Mouse (Mus musculus) heart, embryonic 10.5 days (tissue): ENCODE measurements around the gene Ptpdc1. TPM values are rescaled to one million over a fixed set of nuclear protein-coding genes. Genes with fewer than 3 reads are reported as not detected.

Source experiments
- microRNA counts: library from miRNA; unstranded; fragments of <30 nt; microRNA quantifications from one replicate; lab custom pipeline; 2017
- microRNA-seq: library from miRNA; unstranded; fragments of <30 nt; microRNA quantifications from one replicate; pipeline ENCODE4, GENCODE M21; 2017
- polyA plus RNA-seq: library from polyadenylated mRNA; unstranded; fragments of >200 nt; fragmentation: Nextera tagmentation; extraction: Ambion mirVana; gene quantifications from 2 replicates; pipeline ENCODE4 v1.2.1, GENCODE M21; 2016

The Ptpdc1 gene
- polyA plus RNA-seq, 1 experiment from 2014 or later = 7.0 TPM

MicroRNA genes within 50 kb of the gene (microRNA counts, 519-probe panel; counts per million panel counts)
- microRNA mmu-let-7a (lab: Ali Mortazavi, UCI) = not detected
- 6,162 counts per million, percentile 60 among the panel's probes with 10 or more counts for microRNA mmu-let-7d (lab: Ali Mortazavi, UCI)
- microRNA mmu-let-7f (lab: Ali Mortazavi, UCI) = 2,480 counts per million, percentile 6 among the panel's probes with 10 or more counts

Small RNA genes within 50 kb of the gene (microRNA-seq; reads per million reads assigned to microRNA genes)
- gene Gm24111 (not detected), gene Mirlet7a-1 (21.2 reads per million, percentile 33 among the genes with 10 or more reads in this experiment), gene Mirlet7d (1,478 reads per million, percentile 82 among the genes with 10 or more reads in this experiment), gene Mirlet7f-1 (not detected)

Other genes with a start within 250 kb of the Ptpdc1 start
- 2.7 and 3.6 TPM in 2 replicates for gene Zfp169, start 112.2 kb downstream of the Ptpdc1 start, polyA plus RNA-seq
- 1.6 and 2.0 TPM in 2 replicates for gene A830005F24Rik, start 112.1 kb downstream of the Ptpdc1 start, polyA plus RNA-seq
- 2.6 and 11.7 TPM in 2 replicates for gene Barx1, start 37.3 kb upstream of the Ptpdc1 start, polyA plus RNA-seq
- 4.1 and 6.8 TPM in 2 replicates for gene Phf2, start 245.5 kb upstream of the Ptpdc1 start, polyA plus RNA-seq